Mouse (Mus musculus): Measurements from ENCODE around the gene Olfr519.

Olfr519 gene

GRCm38 (mm10) chr7:108894320-108894719 lies at the start of gene Olfr519:
Olfr519 (minus strand) TSS chr7:108894420.
- DNase-seq, result no peak

GRCm38 (mm10) chr7:108944002-108944401 lies 49.8 kb upstream of the Olfr519 start:
- peak; percentile 51 for DNase-seq

GRCm38 (mm10) chr7:108941466-108941865 lies 47.2 kb upstream of the Olfr519 start:
- DNase-seq, result no peak

- DNase-seq, result no peak
Measured at GRCm38 (mm10) chr7:108936591-108936990, 42.4 kb upstream of the Olfr519 start.

GRCm38 (mm10) chr7:108935411-108935810 lies 41.2 kb upstream of the Olfr519 start:
- no peak for DNase-seq

- DNase-seq, result no peak
Measured at GRCm38 (mm10) chr7:108934836-108935235, 40.6 kb upstream of the Olfr519 start.

- peak; percentile 91 for DNase-seq
Measured at GRCm38 (mm10) chr7:108933794-108934731, 39.8 kb upstream of the Olfr519 start, which contains the start of gene Eif3f. Eif3f (plus strand) TSS chr7:108934417.

GRCm38 (mm10) chr7:108929726-108930393 lies 35.6 kb upstream of the Olfr519 start, which contains the start of gene Nlrp10:
Nlrp10 (minus strand) TSS chr7:108930178.
- no peak for DNase-seq

GRCm38 (mm10) chr7:108928280-108929188 lies 34.3 kb upstream of the Olfr519 start:
- no peak for DNase-seq

- DNase-seq, result no peak
Measured at GRCm38 (mm10) chr7:108927043-108927442, 32.8 kb upstream of the Olfr519 start.

- no peak for DNase-seq
Measured at GRCm38 (mm10) chr7:108903969-108904368, 9.7 kb upstream of the Olfr519 start.

GRCm38 (mm10) chr7:108884906-108885305 lies 9.3 kb downstream of the Olfr519 start, which contains the start of gene Olfr518:
Olfr518 (minus strand) TSS chr7:108885006.
- DNase-seq, result no peak

GRCm38 (mm10) chr7:108872279-108872678 lies 21.9 kb downstream of the Olfr519 start, which contains the start of gene Olfr517:
Olfr517 (minus strand) TSS chr7:108872379.
- DNase-seq, result no peak

GRCm38 (mm10) chr7:108850429-108850828 lies 43.8 kb downstream of the Olfr519 start, which contains the start of gene Olfr516:
Olfr516 (minus strand) TSS chr7:108850529.
- DNase-seq, result no peak

Data from liver (tissue).